Mouse (Mus musculus): ENCODE results near the gene Tspoap1. TPM values are rescaled to one million over a fixed set of nuclear protein-coding genes. Genes with fewer than 3 reads are reported as not detected.

Gene Tspoap1
- polyA plus RNA-seq, 1 experiment from 2014 or later: 7.7 TPM

GRCm38 (mm10) chr11:87761181-87761721 lies 910 bp downstream of the Tspoap1 start:
- Histone ChIP-seq H3K4me3 (ENCODE audit: low read depth, low read length) (no peak overlapping the region), H3K9me3 (ENCODE audit: control insufficient read depth, low read length) (no peaks in the 10 kb centered on the region), H3K4me1 (replicated peaks; ENCODE audit: control insufficient read depth, insufficient read depth, low read length) (peaks cover 11% of the 10 kb centered on the region), H3K36me3 (ENCODE audit: control insufficient read depth, insufficient read depth, low read length) (peaks cover 9% of the 10 kb centered on the region; the same call in 1 of the 2 replicates), H3K9ac (ENCODE audit: low read depth, low read length) (no peak overlapping the region), H3K27me3 (replicated peaks; ENCODE audit: control insufficient read depth, insufficient read depth, low read length) (peaks cover 64% of the 10 kb centered on the region), H3K27ac (ENCODE audit: low read depth, low read length) (no peak overlapping the region), H3K4me2 (no peak overlapping the region)
- ATAC-seq (replicated peaks; ENCODE audit: low FRiP score) (no peak), DNase-seq (ENCODE audit: low spot score) (peak; percentile 59)
- WGBS: 69% methylated on average over 11 of the region's 11 CpGs

DNA sequence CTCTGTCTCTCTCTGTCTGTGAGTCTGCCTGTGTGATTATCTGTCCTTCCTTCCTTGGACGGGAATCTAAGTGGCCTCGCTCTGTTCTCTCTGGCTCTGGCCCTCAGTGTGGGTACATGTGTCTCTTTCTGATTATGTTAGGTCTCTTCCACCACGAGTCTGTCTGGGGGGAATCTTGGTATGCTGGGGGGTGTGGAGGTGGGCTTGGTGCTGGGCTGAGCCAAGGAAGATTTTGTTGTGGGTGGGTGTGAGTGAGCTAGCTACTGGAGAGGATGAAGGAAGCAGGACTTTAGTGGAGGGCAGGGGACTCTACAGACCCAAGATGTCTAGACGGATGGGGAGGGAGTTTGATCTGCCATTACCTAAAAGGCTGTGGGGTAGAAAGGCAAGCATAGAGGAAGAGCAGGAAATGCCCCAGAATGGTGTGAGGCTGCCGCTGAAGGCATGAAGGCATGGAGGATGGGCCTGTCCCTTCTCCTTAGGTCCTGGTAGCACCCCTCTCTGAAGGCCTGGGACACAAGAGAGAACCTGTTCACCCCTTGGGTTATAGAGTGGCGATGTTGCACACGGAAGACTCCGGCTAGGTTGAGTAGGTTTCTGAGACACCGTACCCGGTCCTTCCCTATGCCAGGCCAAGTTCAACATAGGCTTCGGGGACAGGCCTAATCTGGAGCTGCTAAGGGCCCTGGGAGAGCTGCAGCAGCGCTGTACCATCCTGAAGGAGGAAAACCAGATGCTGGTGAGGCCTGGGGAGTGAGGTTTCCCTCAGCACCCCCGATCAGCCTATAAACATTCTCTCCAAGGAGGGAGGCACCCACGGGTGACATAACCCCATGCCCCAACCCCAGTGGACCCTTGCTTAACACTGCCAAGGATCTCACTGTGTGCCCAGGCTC lies 1.7 kb downstream of the Tspoap1 start:
- H3K9me3 ChIP-seq (ENCODE audit: control insufficient read depth, low read length): no peaks in the 10 kb centered on the region
- no peak overlapping the region for H3K4me2 ChIP-seq
- H3K36me3 ChIP-seq (ENCODE audit: control insufficient read depth, insufficient read depth, low read length): peaks cover 2% of the 10 kb centered on the region; the same call in 1 of the 2 replicates
- no peak overlapping the region for H3K4me3 ChIP-seq (ENCODE audit: low read depth, low read length)
- no peak for ATAC-seq (replicated peaks; ENCODE audit: low FRiP score)
- 68% methylated on average over 14 of the region's 14 CpGs for WGBS
- no peak overlapping the region for H3K27ac ChIP-seq (ENCODE audit: low read depth, low read length)
- peaks cover 67% of the 10 kb centered on the region for H3K27me3 ChIP-seq (replicated peaks; ENCODE audit: control insufficient read depth, insufficient read depth, low read length)
- DNase-seq (ENCODE audit: low spot score): no peak
- H3K9ac ChIP-seq (ENCODE audit: low read depth, low read length): no peak overlapping the region
- peaks cover 11% of the 10 kb centered on the region for H3K4me1 ChIP-seq (replicated peaks; ENCODE audit: control insufficient read depth, insufficient read depth, low read length)

- Histone ChIP-seq H3K4me1 (replicated peaks; ENCODE audit: control insufficient read depth, insufficient read depth, low read length) (peaks cover 11% of the 10 kb centered on the region), H3K9ac (ENCODE audit: low read depth, low read length) (no peak overlapping the region), H3K27ac (ENCODE audit: low read depth, low read length) (no peak overlapping the region), H3K4me3 (ENCODE audit: low read depth, low read length) (no peak overlapping the region), H3K36me3 (ENCODE audit: control insufficient read depth, insufficient read depth, low read length) (no peaks in the 10 kb centered on the region), H3K9me3 (ENCODE audit: control insufficient read depth, low read length) (no peaks in the 10 kb centered on the region), H3K4me2 (peak overlapping the region; percentile 81; the same call in 1 of the 2 replicates), H3K27me3 (replicated peaks; ENCODE audit: control insufficient read depth, insufficient read depth, low read length) (peaks cover 67% of the 10 kb centered on the region)
- WGBS: 57% methylated on average over 12 of the region's 12 CpGs
- DNase-seq (ENCODE audit: low spot score) (no peak), ATAC-seq (replicated peaks; ENCODE audit: low FRiP score) (no peak)
Observed at GRCm38 (mm10) chr11:87762702-87763385, 2.5 kb downstream of the Tspoap1 start.

DNA sequence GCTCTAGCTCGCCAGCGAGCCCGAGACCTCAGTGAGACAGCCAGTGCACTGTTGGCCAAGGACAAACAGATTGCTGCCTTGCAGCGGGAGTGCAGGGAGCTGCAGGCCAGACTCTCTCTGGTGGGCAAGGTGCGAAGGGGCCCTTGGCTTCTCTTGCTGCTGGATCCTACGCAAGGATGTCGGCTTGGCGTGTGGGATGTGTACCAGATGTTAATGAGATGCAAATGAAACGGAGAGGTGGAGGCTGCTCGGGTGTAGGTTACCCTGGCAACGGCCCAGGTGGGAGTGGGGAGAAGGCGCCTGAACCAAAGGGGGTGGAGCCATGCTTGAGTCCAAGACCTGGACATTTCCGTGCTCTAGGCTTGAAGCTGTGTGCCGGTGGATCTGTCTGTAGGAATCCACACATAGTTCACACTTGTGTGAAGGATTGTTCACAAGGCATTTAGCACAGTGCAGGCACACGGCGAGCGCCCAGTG lies 3.2 kb downstream of the Tspoap1 start:
- Histone ChIP-seq H3K27ac (ENCODE audit: low read depth, low read length) (no peak overlapping the region), H3K9me3 (ENCODE audit: control insufficient read depth, low read length) (no peaks in the 10 kb centered on the region), H3K36me3 (ENCODE audit: control insufficient read depth, insufficient read depth, low read length) (no peaks in the 10 kb centered on the region), H3K9ac (ENCODE audit: low read depth, low read length) (peak overlapping the region; percentile 59), H3K4me2 (peak overlapping the region; percentile 81), H3K27me3 (replicated peaks; ENCODE audit: control insufficient read depth, insufficient read depth, low read length) (peaks cover 67% of the 10 kb centered on the region), H3K4me1 (replicated peaks; ENCODE audit: control insufficient read depth, insufficient read depth, low read length) (peaks cover 12% of the 10 kb centered on the region), H3K4me3 (ENCODE audit: low read depth, low read length) (peak overlapping the region; percentile 47)
- 19% methylated on average over 17 of the region's 17 CpGs for WGBS
- DNase-seq (ENCODE audit: low spot score) (peak; percentile 69), ATAC-seq (replicated peaks; ENCODE audit: low FRiP score) (no peak)

DNA sequence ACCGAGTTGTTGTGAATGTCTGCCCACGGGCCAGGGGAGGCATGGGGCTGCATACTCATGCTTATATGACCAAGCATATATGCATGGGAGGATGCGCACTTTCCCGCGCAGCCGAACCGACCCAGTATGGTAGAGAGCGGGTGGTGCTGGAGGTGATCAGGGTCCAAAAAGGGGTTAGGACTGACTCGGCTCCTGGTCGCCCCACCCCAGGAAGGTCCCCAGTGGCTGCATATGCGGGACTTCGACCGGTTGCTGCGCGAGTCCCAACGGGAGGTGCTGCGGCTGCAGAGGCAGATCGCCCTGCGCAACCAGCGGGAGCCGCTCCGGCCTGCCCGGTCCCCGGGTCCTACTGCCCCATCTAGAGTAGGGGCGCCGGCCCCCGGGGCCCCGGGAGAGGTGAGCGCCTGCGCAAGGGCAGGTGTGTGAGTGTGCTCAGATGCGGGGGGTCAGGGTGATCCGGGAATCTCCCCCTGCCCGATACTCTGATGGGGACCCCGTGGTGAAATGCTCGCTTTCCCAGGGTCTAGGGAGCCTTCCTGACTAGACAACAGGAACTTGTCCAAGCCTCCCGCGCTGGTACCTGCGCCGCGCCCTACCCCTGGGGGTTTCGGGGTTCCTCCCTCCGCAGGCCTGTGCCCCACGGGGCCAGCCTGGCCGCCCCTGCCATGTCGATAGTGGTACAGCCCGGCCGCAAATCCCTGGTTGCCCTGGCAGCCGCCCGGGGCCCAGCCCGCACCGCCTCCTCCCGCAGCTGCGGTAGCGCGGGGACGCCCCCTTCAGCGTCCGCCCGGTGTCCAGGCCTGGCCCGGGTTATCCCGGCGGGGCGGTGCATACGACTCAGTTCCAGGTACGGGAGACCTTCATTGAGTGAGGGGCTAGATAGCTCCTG lies 3.9 kb downstream of the Tspoap1 start:
- H3K9ac ChIP-seq (ENCODE audit: low read depth, low read length): peak overlapping the region; percentile 59
- WGBS: 4% methylated on average over 65 of the region's 65 CpGs
- peaks cover 15% of the 10 kb centered on the region for H3K4me1 ChIP-seq (replicated peaks; ENCODE audit: control insufficient read depth, insufficient read depth, low read length)
- peak overlapping the region; percentile 47 for H3K4me3 ChIP-seq (ENCODE audit: low read depth, low read length)
- peak overlapping the region; percentile 81 for H3K4me2 ChIP-seq
- H3K27ac ChIP-seq (ENCODE audit: low read depth, low read length): no peak overlapping the region
- H3K36me3 ChIP-seq (ENCODE audit: control insufficient read depth, insufficient read depth, low read length): no peaks in the 10 kb centered on the region
- H3K9me3 ChIP-seq (ENCODE audit: control insufficient read depth, low read length): no peaks in the 10 kb centered on the region
- no peak for ATAC-seq (replicated peaks; ENCODE audit: low FRiP score)
- DNase-seq (ENCODE audit: low spot score): no peak
- peaks cover 67% of the 10 kb centered on the region for H3K27me3 ChIP-seq (replicated peaks; ENCODE audit: control insufficient read depth, insufficient read depth, low read length)

- peak; percentile 56; the same call in 1 of the 2 replicates for ATAC-seq (replicated peaks; ENCODE audit: low FRiP score)
- WGBS: 68% methylated on average over 4 of the region's 4 CpGs
Observed at GRCm38 (mm10) chr11:87768745-87769144, 8.4 kb downstream of the Tspoap1 start.

DNA sequence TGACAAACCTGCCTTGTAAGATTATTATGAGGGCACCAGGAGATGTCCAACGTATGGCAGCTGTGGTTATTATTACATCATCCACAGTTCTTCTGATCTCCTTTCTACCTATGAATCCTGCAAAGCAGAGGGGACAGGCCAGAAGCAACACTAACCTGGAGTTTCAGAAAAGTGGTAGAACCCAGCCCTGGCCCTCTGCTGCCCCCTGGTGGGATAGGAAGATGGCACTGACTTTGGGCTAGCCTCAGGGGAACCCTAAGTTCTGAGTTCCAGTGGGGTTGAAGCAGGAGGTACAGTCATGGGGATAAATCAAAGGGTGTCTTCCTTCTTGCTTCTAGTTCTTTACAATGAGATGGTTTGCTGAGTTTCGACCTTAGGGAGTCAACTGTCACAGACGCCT lies 10.6 kb downstream of the Tspoap1 start:
- WGBS: 48% methylated on average over 3 of the region's 3 CpGs

More at GRCm38 (mm10) chr11:87768745-87769144, 8.4 kb downstream of the Tspoap1 start:
- no peak overlapping the region for H3K4me2 ChIP-seq
- H3K9me3 ChIP-seq (ENCODE audit: control insufficient read depth, low read length): no peaks in the 10 kb centered on the region
- no peak overlapping the region for H3K9ac ChIP-seq (ENCODE audit: low read depth, low read length)
- H3K4me1 ChIP-seq (replicated peaks; ENCODE audit: control insufficient read depth, insufficient read depth, low read length): peaks cover 12% of the 10 kb centered on the region
- peaks cover 28% of the 10 kb centered on the region for H3K27me3 ChIP-seq (replicated peaks; ENCODE audit: control insufficient read depth, insufficient read depth, low read length)
- no peak for DNase-seq (ENCODE audit: low spot score)
- no peak overlapping the region for H3K4me3 ChIP-seq (ENCODE audit: low read depth, low read length)
- no peaks in the 10 kb centered on the region for H3K36me3 ChIP-seq (ENCODE audit: control insufficient read depth, insufficient read depth, low read length)
- H3K27ac ChIP-seq (ENCODE audit: low read depth, low read length): no peak overlapping the region

DNA sequence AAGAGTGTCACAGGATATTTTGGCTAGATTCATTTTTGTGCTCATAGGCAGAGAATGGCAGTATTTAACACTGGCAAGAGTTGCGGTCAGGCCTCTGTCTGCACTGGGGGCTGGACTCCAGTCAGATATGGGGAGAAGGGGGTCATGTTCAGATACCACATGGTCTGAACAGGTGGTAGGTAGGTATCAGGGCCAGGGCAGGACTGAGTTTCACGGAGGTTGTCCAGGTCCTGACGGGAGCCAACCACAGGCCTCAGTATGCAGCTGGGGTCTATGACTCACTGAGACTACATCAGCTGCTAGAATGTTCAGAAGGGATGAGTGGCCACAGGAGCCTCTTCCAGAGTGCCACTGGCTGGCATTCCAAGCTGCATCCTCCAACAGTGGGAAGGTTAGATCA lies 12.0 kb downstream of the Tspoap1 start:
- no peaks in the 10 kb centered on the region for H3K9me3 ChIP-seq (ENCODE audit: control insufficient read depth, low read length)
- no peak overlapping the region for H3K27ac ChIP-seq (ENCODE audit: low read depth, low read length)
- peaks cover 4% of the 10 kb centered on the region; the same call in 1 of the 2 replicates for H3K4me1 ChIP-seq (replicated peaks; ENCODE audit: control insufficient read depth, insufficient read depth, low read length)
- no peak overlapping the region for H3K4me2 ChIP-seq
- 84% methylated on average over 3 of the region's 3 CpGs for WGBS
- H3K9ac ChIP-seq (ENCODE audit: low read depth, low read length): no peak overlapping the region
- H3K36me3 ChIP-seq (ENCODE audit: control insufficient read depth, insufficient read depth, low read length): no peaks in the 10 kb centered on the region
- DNase-seq (ENCODE audit: low spot score) (no peak), ATAC-seq (replicated peaks; ENCODE audit: low FRiP score) (no peak)
- no peaks in the 10 kb centered on the region for H3K27me3 ChIP-seq (replicated peaks; ENCODE audit: control insufficient read depth, insufficient read depth, low read length)
- no peak overlapping the region for H3K4me3 ChIP-seq (ENCODE audit: low read depth, low read length)

More for the DNA sequence above, 10.6 kb downstream of the Tspoap1 start:
- Histone ChIP-seq H3K27ac (ENCODE audit: low read depth, low read length) (no peak overlapping the region; the same call in 1 of the 2 replicates), H3K9me3 (ENCODE audit: control insufficient read depth, low read length) (no peaks in the 10 kb centered on the region), H3K4me2 (no peak overlapping the region), H3K9ac (ENCODE audit: low read depth, low read length) (no peak overlapping the region), H3K27me3 (replicated peaks; ENCODE audit: control insufficient read depth, insufficient read depth, low read length) (peaks cover 6% of the 10 kb centered on the region), H3K4me3 (ENCODE audit: low read depth, low read length) (no peak overlapping the region), H3K4me1 (replicated peaks; ENCODE audit: control insufficient read depth, insufficient read depth, low read length) (peaks cover 4% of the 10 kb centered on the region; the same call in 1 of the 2 replicates), H3K36me3 (ENCODE audit: control insufficient read depth, insufficient read depth, low read length) (no peaks in the 10 kb centered on the region)
- DNase-seq (ENCODE audit: low spot score) (no peak), ATAC-seq (replicated peaks; ENCODE audit: low FRiP score) (peak; percentile 50; the same call in 1 of the 2 replicates)
